Mouse (Mus musculus) brown adipose tissue, adult 24 weeks (tissue): Measurements from ENCODE around the gene Nup133. TPM values are rescaled to one million over a fixed set of nuclear protein-coding genes. Genes with fewer than 3 reads are reported as not detected.
A peak's percentile ranks its signal among the peaks of the same experiment; 100 is the strongest.

Source experiments
- H3K27ac ChIP-seq: fragments of 200-500 bp; replicated peaks from 2 replicates; pipeline ENCODE4 v1.5.1; 2012; ENCODE audit warnings: low read depth, mild to moderate bottlenecking, low read length
- H3K4me1 ChIP-seq: fragments of 200-500 bp; 2 replicates; pipeline ENCODE4 v1.6.1; 2012; ENCODE audit warnings: low read length, mixed read lengths; ENCODE audit not compliant: control insufficient read depth, insufficient read depth, insufficient read length
- H3K4me3 ChIP-seq: fragments of 200-500 bp; 2 replicates; pipeline ENCODE4 v1.5.1; 2012; ENCODE audit warnings: low read depth, mild to moderate bottlenecking, low read length, moderate library complexity; ENCODE audit not compliant: insufficient read depth
- polyA plus RNA-seq: library from polyadenylated mRNA; stranded (reverse); fragments of >200 nt; gene quantifications from 2 replicates; pipeline ENCODE4 v1.2.4, GENCODE M21; 2012; ENCODE audit not compliant: missing spikeins, insufficient read depth, insufficient read length

Gene Nup133
- polyA plus RNA-seq, 1 experiment = 5.9 TPM

DNA sequence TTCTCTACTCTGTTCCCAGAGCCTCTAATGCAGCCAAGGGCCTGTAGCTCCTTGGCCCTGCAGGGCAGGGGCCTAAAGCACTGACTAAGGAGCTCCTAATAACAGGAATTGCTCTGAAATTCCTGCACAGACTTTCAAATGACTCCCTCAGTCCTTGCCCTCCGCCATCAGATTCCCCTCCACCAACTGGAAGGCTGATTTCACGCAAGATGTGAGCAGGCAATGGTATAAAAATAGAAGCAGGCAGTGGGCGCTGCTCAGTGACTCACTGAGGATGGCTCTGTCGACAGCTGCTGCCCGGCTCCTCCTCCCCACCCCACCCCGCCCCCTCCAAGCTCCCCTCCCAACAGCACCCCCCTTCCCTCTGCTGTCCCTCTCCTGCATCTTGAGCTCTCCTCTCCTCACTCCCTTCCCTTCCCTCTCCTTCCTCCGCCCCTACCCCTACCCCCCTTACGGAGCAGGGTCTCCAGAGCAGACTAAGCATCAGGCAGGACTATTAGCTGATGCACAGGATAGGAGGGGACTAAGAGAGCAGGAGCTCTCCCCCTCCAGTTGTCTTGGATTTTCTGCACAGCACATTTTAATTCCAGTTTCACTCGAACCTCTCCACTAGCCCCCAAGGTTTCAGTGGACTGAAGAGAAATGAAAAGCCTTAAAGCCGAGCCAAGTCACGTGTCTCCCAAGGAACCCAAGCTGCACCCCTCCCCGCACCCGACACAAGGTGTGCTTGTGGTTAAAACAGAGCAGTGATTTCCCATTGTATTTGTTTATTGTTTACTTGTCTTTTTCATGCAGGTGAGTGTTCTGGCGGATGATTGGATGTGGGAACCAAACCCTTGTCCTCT, 64.1 kb downstream of the Nup133 start:
- H3K4me1 ChIP-seq = no peaks in the 10 kb centered on the region
- H3K4me3 ChIP-seq = no peak overlapping the region
- H3K27ac ChIP-seq = no peak overlapping the region

DNA sequence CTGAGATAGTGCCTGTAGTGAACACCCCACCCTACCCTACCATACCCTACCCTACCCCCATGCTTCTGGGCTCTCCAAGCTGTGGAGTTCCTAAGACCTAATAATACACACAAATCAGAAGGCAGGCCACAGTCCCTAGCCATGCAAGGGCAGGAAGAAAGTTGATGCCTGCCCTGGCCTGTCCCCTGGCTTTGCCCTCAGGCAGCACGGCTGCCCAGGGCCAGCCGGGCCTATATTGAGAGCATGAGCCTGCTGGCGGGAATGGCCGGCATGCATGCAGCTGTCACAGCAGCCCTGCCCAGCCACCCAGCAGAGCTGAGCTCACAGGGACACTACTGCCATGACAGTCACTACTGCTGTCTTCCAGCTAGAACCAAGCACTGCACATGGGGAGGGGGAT, 66.0 kb downstream of the Nup133 start:
- H3K4me1 ChIP-seq = no peaks in the 10 kb centered on the region
- no peak overlapping the region for H3K27ac ChIP-seq
- no peak overlapping the region for H3K4me3 ChIP-seq

DNA sequence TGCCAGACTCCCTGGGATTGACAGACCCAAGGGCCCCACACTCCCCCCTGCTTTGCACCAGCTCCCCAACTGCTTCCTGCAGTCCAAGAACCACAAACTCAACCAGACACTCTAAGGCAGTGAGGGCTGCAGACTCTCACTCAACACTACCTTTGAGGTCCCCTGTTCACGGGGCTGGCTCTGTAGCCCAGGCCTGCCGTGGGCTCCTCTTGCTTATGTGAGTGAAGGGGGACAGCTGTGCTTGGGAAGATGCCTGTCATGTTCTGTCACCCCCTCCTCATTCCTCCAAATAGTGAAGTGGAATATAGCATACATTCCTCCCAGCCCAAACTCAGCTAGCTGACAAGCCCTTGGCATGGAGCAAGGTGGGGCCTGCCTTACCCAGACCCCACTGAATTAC, 66.7 kb downstream of the Nup133 start:
- no peaks in the 10 kb centered on the region for H3K4me1 ChIP-seq
- no peak overlapping the region; the same call in 1 of the 2 replicates for H3K4me3 ChIP-seq
- H3K27ac ChIP-seq = no peak overlapping the region

DNA sequence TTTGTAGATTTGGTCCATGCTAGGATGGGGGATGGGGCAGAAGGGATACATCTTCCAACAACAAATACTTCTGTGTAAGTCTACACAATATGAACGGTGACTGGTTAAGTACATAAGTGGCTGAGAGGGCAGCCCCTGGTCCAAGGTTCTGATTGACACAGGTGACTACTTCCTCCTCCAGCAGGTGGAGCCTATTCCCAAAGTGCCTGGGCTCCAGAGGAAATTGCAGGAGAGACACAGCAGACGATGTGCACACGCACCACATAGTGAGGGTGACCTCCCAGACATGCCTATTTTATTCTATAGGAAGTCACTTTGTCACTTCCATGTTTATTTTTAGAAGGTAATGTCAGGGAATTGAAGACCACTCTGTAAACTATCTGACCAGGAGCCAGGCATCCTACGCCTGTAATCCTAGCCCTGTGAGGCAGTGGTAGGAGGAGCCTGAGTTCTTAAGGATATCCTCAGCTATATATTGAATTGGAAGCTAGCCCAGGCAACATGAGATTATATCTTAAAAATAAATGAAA, 68.2 kb downstream of the Nup133 start:
- no peaks in the 10 kb centered on the region for H3K4me1 ChIP-seq
- H3K4me3 ChIP-seq = no peak overlapping the region
- no peak overlapping the region for H3K27ac ChIP-seq

DNA sequence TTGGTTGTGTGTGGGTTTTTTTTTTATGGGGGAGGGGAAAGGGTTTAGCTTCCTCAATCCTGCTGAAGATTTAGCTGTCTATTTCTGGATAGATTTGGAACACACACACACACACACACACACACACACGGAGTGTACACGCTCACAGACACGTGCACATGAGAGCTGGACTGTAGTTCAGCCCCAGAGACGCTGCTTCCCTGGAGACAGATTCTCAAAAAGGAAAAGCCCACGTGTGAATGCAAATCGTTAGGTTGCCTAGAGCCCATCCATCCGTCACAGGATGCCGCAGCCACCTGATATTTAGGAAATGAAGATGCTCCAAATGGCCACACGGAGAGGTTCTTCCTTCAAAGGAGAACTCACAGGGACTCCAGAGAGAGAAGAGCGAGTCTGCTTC, 68.8 kb downstream of the Nup133 start:
- H3K27ac ChIP-seq = no peak overlapping the region
- no peaks in the 10 kb centered on the region for H3K4me1 ChIP-seq
- H3K4me3 ChIP-seq = no peak overlapping the region

DNA sequence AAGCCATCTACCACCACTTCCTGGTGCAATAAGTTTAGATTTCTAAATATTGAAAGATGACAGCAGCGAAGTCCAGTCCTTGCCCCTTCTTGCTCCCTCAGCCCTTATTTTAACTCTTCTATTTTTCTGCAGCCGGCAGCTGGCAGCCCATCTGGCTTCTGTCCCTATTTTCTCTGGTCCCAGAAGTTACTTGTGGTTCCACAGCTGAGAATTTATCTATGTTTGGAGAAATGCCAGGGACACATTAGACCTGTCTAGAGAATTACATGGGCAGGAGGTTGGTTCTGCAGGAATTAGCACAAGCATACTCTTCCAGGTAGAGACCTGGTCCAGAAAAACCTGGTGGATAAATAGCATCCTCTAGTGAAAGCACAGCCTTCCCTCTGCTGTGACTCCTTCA, 71.2 kb downstream of the Nup133 start:
- Histone ChIP-seq H3K4me1 (no peaks in the 10 kb centered on the region), H3K4me3 (no peak overlapping the region), H3K27ac (no peak overlapping the region)

DNA sequence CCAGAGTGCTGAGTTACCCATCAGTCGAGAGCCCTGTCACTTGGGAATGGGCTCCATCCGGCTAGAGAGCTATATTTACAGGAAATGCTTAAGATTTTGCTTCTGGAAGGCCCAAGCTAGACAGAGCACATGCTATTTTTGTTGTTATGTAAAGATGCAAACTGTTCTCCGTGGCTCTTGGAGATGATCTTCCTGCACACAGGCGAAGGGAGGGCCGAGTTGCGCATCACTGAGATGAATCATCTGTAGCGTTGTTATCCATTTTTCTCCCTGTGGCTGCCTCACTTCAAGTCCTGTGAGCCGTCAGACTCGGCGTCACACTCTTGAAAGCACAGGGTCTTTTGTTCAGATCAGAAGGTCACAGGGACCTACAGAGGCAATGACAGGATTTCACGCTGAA, 74.7 kb downstream of the Nup133 start:
- Histone ChIP-seq H3K4me3 (no peak overlapping the region), H3K4me1 (no peaks in the 10 kb centered on the region), H3K27ac (no peak overlapping the region)

DNA sequence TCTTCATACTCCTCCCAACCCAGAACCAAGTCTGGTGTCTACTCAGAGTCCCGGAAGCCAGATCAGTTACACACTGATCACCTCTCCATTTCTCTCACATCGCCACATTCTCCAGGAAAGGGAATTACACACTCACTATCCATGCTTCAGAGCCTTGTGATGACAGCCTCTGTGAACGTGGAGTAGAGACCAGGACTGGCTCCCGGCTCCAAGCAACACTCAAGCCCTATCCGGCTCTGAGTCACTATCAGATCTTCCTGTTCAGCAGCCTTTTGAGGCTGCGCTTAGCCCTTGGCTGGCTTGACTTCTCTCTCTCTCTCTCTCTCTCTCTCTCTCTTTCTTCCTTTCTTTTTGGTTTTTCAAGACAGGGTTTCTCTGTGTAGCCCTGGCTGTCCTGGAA, 75.7 kb downstream of the Nup133 start:
- Histone ChIP-seq H3K4me3 (no peak overlapping the region), H3K4me1 (no peaks in the 10 kb centered on the region), H3K27ac (no peak overlapping the region)

DNA sequence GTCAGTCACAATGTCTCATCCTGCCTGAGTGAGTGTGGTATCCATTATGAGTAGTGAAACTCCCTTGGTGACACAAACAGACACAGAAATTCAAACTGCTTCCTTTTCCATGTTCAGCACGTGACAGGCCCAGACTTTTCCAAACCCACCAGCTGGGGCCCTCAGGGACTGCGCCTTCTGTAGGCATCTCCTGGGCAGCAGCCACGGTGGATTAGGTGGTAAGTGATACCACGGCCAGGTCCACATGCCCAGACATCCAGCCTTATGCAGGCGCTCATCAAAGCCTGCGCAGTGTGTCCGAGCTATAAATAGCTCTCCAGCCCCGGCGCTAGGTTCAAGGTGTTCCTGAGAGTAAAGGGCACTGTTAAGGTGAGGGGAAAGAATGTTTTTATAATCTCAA, 77.0 kb downstream of the Nup133 start:
- Histone ChIP-seq H3K27ac (no peak overlapping the region), H3K4me3 (no peak overlapping the region), H3K4me1 (no peaks in the 10 kb centered on the region)

DNA sequence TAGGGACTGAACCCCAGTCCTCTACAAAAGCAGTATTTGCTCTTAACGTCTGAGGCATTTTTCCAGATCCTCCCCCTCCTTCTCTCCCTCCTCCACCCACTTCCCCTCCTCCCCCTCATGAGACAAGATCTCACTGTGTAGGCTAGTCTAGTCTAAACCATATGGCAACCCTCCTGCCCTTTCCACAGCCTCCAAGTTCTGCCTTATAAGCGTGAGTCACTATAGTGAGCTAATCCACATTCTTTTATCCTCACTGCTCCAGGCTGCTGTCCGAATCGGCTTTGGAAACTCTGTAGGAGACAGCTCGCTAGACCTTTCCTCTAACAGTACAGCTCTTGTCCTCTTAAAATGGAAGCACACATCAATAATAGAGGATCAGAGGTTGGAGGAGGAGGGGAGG, 82.1 kb downstream of the Nup133 start:
- Histone ChIP-seq H3K4me3 (no peak overlapping the region), H3K27ac (no peak overlapping the region), H3K4me1 (no peaks in the 10 kb centered on the region)

DNA sequence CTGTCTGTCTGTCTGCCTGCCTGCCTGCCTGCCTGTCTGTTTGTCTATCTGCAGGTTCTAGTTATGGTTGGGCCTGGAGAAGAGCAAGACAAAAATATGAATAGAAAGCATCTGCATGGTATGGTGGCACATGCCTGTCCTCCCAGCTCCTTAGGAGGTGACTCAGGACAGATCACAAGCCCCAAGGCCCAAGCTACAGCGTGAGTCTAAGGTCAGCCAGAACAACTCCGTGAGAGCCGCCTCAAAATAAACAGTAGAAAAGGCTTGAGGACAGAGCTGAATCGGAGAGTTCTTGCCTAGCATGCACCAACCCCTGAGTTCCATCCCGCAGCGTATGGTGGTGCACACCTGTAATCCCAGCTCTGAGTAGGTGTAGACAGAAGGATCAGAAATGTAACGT, 83.3 kb downstream of the Nup133 start:
- H3K4me3 ChIP-seq = no peak overlapping the region
- H3K4me1 ChIP-seq = no peaks in the 10 kb centered on the region
- H3K27ac ChIP-seq = no peak overlapping the region

DNA sequence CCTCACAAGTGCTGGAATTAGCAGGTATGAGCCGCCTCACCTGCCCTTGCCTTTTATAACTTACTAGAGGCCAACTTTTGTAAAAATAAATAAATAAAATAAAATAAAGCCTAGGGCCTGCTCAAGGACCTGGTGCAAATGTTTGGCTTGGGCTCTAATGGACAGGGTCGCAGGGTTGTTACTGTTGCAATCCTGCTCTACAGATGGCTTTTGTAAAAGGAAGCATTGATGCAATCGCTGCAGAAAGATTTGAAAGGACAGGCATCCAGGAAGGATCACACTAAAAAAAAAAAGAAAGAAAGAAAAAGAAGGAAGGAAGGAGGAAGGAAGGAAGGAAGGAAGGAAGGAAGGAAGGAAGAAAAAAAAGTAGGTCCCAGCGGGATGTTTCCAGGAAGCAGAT, 88.7 kb downstream of the Nup133 start:
- Histone ChIP-seq H3K27ac (no peak overlapping the region), H3K4me3 (no peak overlapping the region; the same call in 1 of the 2 replicates), H3K4me1 (no peaks in the 10 kb centered on the region)

DNA sequence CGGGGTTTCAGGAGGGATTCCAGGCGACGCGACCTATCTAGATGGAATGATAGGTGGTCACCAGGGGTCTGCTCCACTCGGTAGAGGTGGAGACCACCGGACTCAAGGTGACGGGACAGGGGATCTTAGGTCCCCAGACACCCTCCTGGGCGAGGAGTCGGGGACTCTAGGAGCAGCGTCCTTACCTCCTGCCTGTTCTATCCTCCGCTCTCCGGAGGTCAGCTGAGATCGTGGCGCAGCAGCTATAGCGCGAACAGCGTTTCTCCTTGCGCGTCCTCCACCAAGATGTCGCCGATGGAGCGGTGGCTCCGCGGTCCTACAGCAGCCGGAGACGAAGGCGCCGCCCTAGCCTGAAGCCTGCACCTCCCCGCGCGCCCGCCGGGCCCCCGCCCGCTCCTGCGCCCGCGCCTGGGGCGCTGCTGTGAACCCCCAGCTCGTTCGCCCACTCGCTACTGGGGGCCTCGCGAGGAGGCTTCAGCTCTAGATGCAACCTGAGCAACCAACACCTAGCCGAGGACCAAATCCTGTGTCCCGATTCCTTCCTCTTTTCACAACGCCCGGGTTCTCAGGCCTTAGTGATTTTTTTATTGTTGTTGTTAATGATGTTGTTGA, 89.3 kb downstream of the Nup133 start, which contains the start of gene Ccsap:
Gene Ccsap (minus strand): TSS at position 562 of the 612 bp plus-strand sequence.
- Histone ChIP-seq H3K4me3 (peak within 1 kb of the TSS; percentile 83), H3K27ac (no peak within 1 kb of the TSS), H3K4me1 (no peaks in the 10 kb centered on the region)

DNA sequence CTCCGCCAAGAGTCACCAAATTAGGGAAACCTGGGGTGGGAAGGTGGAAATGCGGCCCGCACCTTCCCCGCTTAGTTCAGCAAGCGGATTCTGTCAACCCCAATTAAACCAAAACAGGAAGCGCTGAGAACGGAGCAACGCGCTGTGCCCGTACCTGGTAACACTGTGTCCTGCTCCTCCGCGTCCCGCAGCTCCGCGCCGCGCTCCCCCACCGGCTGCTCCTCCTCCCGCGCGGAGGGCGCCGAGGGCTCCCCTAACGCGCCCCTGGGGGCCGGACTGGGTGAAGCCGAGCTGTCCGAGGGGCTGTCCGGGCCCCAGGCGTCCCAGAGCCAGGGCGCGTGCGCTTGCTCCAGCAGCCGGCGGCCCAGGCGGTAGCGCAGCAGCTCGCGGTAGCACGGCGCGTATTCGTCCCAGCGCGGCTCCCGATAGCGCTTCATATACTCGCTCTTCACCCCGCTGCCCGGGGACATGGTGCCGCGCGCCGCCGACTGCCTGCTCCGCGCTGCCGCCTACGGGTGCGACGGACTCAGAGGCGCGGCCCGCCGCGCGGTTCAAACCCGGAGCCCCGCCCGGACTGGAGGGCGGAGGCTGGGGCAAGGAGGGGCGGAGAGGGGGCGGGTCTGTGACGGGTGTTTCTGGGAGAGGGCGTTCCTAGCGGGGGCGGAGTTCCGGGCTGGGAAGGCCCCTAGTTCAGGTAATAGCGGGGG, 90.0 kb downstream of the Nup133 start:
- H3K27ac ChIP-seq = no peak overlapping the region

DNA sequence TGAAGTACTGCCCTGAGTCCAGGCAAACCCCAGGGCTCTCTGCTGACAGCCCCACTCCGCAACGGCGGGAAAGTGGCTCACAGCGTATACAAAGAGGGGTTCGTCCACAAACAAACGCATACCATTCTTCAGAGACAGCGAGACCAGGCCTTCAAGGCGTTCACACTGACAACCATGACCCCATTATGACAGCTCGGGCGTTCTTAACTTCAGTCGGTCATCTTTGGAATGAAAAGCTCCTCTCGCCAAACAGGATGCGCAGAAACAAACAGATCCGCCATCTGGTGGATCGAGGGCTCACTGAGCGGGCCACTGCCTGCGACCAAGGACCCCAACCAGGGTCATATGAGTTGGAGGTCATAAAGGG, 90.5 kb downstream of the Nup133 start:
- Histone ChIP-seq H3K27ac (no peak overlapping the region), H3K4me3 (peak overlapping the region; percentile 67), H3K4me1 (no peaks in the 10 kb centered on the region)

More for the DNA sequence above, 90.0 kb downstream of the Nup133 start:
- H3K4me3 ChIP-seq = peak overlapping the region; percentile 83
- H3K4me1 ChIP-seq = no peaks in the 10 kb centered on the region
